Mouse (Mus musculus) intestine, postnatal 0 days (tissue): ENCODE measurements around the gene Eif2s3y. TPM values are rescaled to one million over a fixed set of nuclear protein-coding genes. Genes with fewer than 3 reads are reported as not detected.
A peak's percentile ranks its signal among the peaks of the same experiment; 100 is the strongest.

Experiments
- ATAC-seq: fragments of 200-750 bp; cut with Nextera tagmentation; 2 replicates; pipeline ENCODE4 v1.8.0; 2017; ENCODE audit warnings: mild to moderate bottlenecking, moderate TSS enrichment, moderate library complexity
- H3K27ac ChIP-seq: fragments of 300-500 bp; sonication (generic); 2 replicates; pipeline ENCODE4 v1.5.1; 2014; ENCODE audit warnings: mild to moderate bottlenecking, low read depth, low read length, moderate library complexity
- H3K27me3 ChIP-seq: fragments of 300-500 bp; sonication (generic); replicated peaks from 2 replicates; pipeline ENCODE4 v1.6.1; 2014; ENCODE audit warnings: low read length, mixed read lengths; ENCODE audit not compliant: control insufficient read depth, insufficient read depth
- H3K36me3 ChIP-seq: fragments of 300-500 bp; sonication (generic); 2 replicates; pipeline ENCODE4 v1.6.1; 2014; ENCODE audit warnings: mild to moderate bottlenecking, moderate library complexity; ENCODE audit not compliant: control insufficient read depth, insufficient read depth
- H3K4me1 ChIP-seq: fragments of 300-500 bp; sonication (generic); replicated peaks from 2 replicates; pipeline ENCODE4 v1.6.1; 2014; ENCODE audit warnings: antibody characterized with exemption, low read length, mixed read lengths; ENCODE audit not compliant: control insufficient read depth, insufficient read depth
- H3K4me2 ChIP-seq: fragments of 300-500 bp; sonication (generic); replicated peaks from 2 replicates; pipeline ENCODE4 v1.6.1; 2014; ENCODE audit warnings: low read depth, mild to moderate bottlenecking, moderate library complexity
- H3K4me3 ChIP-seq: fragments of 300-500 bp; sonication (generic); 2 replicates; pipeline ENCODE4 v1.5.1; 2014; ENCODE audit warnings: low read depth, low read length
- H3K9ac ChIP-seq: fragments of 300-500 bp; sonication (generic); 2 replicates; pipeline ENCODE4 v1.6.1; 2014; ENCODE audit warnings: mild to moderate bottlenecking, low read depth, low read length
- H3K9me3 ChIP-seq: fragments of 300-500 bp; sonication (generic); 2 replicates; pipeline ENCODE4 v1.6.1; 2016; ENCODE audit warnings: mixed run types; ENCODE audit not compliant: control insufficient read depth
- CTCF ChIP-seq: sonication (generic); IDR thresholded peaks from 2 replicates; pipeline ENCODE4 v1.5.1; 2016; ENCODE audit warnings: low read depth, mild to moderate bottlenecking, control low read depth, antibody characterized with exemption, moderate library complexity
- WGBS: fragments of 180-500 bp; shearing (Covaris S2); extraction: QIAGEN DNeasy Blood & Tissue Kit; methylation state at CpG from one replicate; pipeline ENCODE4 v1.1.7; 2014; 5-methylcytosine and 5-hydroxymethylcytosine counted together
- microRNA-seq: library from miRNA; unstranded; fragments of <30 nt; microRNA quantifications from one replicate; pipeline ENCODE4, GENCODE M21; 2016
- polyA plus RNA-seq: library from polyadenylated mRNA; unstranded; fragments of >200 nt; fragmentation: Nextera tagmentation; extraction: Ambion mirVana; gene quantifications from 2 replicates; pipeline ENCODE4 v1.2.1, GENCODE M21; 2015

Eif2s3y gene
- not detected in 2 replicates for polyA plus RNA-seq

- no peaks in the 10 kb centered on the region for H3K9me3 ChIP-seq
- TF ChIP-seq CTCF: no peak
- peak; percentile 88; the same call in 1 of the 2 replicates for ATAC-seq
- 0 out of 2 replicates have a peak within 1 kb of the TSS, but pooled peaks have one; percentile 31 for H3K9ac ChIP-seq
- no peaks in the 10 kb centered on the region for H3K27me3 ChIP-seq
- whole genome bisulfite sequencing: 24% methylated on average over 19 of the region's 31 CpGs
- no peaks in the 10 kb centered on the region for H3K36me3 ChIP-seq
- H3K4me3 ChIP-seq: peak within 1 kb of the TSS; percentile 40
- H3K4me1 ChIP-seq: no peaks in the 10 kb centered on the region
- no peak within 1 kb of the TSS for H3K27ac ChIP-seq
- H3K4me2 ChIP-seq: peak within 1 kb of the TSS; percentile 30
Observed at GRCm38 (mm10) chrY:1009882-1010751, at the start of gene Eif2s3y. Gene Eif2s3y, plus strand, starts transcription at chrY:1010543.

Small RNA genes lying within 50 kb of the gene (microRNA-seq; reads per million reads assigned to microRNA genes)
- gene Gm47281: not detected

Other genes starting within 250 kb of the Eif2s3y start
- not detected in 2 replicates for gene Zfy1, start 213.1 kb upstream of the Eif2s3y start, polyA plus RNA-seq
- gene Uba1y, start 191.9 kb upstream of the Eif2s3y start, polyA plus RNA-seq: not detected in 2 replicates
- gene Kdm5d, start 112.8 kb upstream of the Eif2s3y start, polyA plus RNA-seq: not detected in 2 replicates
- gene Uty, start 235.2 kb downstream of the Eif2s3y start, polyA plus RNA-seq: not detected in 2 replicates